Mouse (Mus musculus) fibroblast of lung, adult 2 months (primary cell): ENCODE measurements around the gene Zfp280b.
"Not testable (repeated sequence)": the region's sequence is repeated elsewhere in the genome, so short reads cannot be mapped to it uniquely, and the experiment has no call there.

Experiments
- DNase-seq: peaks from one replicate; pipeline ENCODE4 v3.0.0-alpha.2; 2011; ENCODE audit warnings: low read depth

The Zfp280b gene

DNA sequence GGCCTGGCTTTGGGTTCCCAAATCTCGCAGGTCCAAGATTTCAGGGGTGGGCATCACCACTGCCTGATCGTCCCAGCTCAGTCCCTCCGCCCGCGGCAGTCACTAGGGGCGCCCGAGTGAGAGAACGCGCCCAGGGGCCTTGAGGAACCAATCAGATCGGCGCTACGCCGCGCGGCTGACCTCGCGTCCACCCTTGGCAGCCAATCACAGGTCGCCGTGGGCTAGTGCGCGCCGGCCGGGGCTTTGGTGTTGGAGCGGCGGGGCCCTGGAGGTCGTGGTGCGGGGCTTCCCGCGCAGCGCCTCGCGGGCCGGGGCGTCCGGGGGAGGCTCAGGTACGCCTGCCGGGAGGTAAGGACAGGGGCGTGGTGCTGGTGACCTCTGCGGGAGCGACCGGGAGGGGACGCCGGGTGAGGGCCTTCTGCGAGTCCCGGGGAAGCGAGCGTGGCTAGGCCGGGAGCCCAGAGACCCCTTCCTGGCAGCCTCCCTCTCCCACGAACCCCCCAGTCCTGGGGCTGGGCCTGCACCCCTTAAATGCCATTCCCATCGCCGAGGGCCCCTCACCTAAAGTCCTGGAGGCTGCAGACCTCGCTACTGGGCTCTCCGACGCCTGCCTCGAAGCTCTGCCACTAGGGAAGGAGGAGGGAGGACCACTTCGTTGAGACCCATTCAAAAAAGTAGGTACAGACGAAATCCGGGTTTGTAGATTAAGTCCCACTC lies at the start of gene Zfp280b:
Gene Zfp280b (plus strand): TSS at position 249 of the 717 bp plus-strand sequence.
- DNase-seq, result peak; percentile 80

DNA sequence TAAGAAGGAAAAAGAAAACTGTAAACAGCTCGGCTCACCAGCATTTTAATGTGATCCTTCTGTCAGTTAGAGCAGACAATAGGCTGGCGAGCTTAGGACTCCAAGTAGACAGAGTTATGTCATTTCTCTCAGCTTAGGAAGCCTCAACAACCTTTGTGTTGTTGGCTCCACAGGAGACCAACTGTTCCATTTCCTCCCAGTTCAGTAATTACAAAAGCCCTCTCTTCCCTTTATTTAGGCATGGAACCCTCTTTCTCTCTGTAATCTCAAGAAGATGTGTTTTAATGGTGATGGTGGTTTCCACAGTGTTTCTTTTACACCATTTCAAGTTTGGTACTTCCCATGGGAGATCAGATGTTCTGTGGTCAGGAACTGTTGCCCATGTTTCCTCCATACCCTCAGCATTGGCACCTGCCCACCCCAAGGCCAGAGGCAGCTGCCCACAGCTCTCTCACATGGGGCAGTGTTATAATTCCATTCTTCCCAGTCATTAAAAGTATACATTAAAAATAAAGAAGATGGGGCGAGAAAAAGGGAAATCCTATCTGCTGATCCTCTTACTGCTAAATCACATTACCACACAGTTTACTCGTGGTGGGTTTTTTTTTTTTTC lies 41.9 kb upstream of the Zfp280b start:
- no peak for DNase-seq

DNA sequence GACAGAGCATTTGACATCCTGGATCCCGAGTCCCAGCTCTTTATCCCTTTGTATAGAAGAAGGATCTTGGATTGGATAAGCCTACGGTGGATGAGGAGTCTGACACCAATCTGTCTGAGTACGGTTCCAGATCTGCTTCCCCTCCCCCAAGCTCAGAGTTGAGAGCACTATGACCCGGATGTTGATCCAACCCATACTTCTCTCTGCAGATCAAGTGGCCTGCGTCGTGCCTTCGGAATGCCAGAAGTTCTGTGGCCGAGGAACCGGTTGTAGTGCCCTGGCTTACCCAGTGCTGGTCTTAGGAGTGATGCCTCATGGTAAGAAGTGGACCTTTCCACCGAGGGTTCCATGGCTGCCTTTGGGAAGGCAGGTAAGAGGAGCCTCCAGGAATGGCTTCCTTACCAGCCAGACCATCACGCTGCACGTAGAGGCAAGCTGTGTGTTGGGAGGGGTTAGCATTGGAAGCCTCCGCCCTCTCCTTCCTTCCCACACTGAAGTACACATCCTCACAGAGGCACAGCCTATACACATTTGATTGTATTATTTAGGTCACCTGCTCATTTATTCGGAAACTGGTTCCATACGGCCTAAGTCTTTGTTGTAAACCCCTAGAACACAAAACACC lies 38.7 kb upstream of the Zfp280b start:
- no peak for DNase-seq

DNA sequence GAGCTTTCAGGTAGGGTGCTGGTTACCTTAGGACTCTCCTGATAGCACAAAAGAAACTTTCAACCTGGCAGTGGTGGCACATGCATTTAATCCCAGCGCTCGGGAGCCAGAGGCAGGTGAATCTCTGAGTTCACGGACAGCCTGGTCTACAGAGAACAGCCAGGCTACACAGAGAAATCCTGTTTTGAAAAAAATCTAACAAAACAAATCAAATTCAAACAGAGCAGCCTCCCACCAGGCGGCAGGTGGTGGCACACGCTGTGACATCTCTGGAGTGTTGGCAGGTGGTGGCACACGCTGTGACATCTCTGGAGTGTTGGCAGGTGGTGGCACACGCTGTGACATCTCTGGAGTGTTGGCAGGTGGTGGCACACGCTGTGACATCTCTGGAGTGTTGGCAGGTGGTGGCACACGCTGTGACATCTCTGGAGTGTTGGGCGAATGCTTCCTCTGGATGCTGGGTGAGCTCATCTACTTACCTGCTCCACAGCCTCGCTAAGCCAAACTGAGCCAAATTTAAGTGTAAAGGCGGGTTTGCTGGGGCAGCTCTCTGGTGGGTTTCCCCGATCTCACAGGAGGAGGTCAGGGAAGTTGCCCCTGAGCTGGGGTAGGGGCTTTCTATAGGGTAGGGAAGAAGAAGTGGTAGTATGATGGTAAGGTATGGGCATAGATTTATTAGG lies 37.8 kb upstream of the Zfp280b start:
- DNase-seq, result not testable (repeated sequence)

DNA sequence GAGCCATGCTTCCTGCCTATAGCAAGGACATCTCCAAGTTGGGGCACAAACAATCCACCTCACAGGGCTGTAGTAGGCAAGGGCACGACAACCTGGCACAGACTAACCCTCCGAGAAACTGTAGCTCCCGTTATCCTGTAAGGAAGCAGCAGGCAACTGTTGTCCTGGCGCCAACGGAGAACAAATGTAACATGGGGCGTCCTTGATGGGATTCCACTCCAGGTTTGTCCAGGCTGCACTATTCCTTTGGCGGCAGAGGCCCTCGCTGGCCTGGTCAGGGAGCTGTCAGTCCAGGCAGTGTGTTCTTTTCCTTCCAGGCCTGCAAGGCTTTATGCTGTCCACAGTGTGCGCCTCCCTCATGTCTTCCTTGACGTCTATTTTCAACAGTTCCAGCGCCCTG lies 37.0 kb upstream of the Zfp280b start:
- no peak for DNase-seq

DNA sequence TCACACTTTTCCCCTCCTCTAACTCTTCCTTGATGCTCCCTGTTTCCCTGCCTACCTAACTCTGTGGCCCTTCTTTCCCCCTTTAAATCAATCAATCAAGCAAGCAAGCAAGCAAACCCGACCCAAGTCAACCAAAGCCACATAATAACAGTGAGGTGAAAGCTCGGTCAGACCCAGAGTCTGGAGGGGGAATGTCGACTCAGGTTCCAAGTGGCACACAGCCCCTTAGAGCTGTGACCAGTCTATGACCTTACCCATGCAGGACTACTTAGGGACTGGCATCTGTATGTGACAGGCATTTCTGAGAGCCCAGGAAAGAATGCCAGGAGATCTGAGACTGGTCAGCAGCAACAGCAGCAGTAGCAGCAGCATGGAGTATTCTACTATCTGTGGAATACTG lies 36.1 kb upstream of the Zfp280b start:
- DNase-seq, result no peak

DNA sequence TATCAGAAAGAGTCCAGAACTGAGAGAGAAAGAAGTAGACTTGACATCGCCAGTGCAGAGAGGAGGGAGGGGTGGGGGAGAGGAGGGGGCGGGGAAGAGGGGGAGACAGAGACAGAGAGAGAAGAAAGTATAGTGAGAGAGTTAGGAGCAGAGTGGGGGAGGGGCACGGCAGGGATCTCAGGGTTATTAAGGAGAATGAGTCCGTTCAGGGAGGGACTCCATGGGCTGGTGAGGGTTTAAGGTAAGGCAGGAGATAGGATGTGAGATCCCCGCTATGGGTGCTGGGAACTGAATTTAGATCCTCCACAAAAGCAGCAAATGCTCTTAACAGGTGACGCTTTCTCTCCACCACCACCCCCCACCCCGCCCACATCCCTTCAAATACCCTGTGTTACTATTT lies 31.3 kb upstream of the Zfp280b start:
- no peak for DNase-seq

DNA sequence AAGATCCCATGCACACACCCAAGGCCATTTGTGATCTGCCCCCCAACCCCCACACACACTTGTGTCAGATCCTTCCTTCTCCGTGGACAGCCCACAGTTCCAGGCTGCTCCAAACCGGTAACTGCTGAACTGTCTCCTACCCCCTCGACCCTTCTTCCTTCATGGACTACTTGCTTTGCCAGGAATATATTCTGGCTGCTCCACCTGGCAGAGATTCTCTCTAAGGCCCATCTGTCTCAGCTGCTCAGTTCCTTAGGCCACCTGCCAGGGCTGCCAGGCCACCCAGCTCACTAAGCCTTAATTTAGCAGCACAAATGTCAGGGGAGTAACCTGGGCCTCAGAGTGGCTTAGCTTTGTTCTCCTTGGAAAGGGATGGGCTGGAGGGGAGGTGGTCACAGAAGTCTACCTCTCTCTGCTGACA lies 30.3 kb upstream of the Zfp280b start:
- no peak for DNase-seq

DNA sequence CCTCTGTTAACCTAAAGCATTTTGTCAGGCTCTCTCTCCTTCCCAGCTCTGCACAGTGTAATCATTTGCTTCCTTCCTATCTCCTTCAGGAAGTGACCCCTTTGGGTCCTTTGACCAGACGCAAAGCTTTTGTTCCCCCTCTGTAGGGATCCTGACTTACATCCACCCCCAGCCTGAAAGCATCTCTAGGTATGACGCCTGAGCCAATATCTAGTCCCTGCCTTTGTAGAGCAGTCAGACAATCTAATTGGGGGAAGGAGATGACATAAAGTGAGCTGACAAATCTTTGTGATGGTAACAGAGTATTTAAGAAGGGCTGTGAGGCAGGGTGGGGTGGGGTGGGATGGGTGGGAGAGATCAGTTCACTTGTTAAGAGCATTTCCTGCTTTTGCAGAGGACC lies 29.8 kb upstream of the Zfp280b start:
- DNase-seq, result no peak

DNA sequence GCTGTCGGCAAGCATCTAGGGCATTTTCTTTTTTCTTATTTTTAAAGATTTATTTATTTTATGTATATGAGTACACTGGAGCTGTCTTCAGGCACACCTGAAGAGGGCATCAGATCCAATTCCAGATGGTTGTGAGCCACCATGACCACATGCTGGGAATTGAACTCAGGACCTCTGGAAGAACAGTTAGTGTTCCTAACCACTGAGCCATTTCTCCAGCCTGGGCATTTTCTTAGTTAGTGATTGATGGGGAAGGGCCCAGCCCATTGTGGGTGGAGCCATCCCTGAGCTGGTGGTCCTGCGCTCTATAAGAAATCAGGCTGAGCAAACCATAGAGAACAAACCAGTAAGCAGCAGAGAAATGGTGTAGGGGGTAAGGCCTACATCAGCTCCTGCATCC lies 29.2 kb upstream of the Zfp280b start:
- no peak for DNase-seq

DNA sequence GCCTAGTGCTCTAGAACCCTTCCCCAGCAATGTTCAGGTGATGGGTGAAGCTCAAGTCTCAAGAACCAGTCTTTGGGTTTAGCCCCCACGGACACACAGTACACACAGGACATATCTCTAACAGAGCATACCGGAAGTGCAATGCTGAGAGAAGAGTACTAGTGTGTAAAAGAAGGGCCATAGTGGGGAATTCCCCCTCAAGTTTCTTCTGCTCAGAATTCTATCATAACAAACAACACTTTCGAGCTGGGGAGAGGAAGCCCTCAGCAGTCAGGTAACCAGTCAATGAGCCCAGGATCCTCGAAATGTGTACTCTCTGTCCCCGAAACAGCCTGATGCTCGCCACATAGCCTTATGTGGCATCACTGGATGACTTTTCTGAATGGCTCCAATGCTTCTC lies 26.1 kb upstream of the Zfp280b start:
- DNase-seq, result no peak

DNA sequence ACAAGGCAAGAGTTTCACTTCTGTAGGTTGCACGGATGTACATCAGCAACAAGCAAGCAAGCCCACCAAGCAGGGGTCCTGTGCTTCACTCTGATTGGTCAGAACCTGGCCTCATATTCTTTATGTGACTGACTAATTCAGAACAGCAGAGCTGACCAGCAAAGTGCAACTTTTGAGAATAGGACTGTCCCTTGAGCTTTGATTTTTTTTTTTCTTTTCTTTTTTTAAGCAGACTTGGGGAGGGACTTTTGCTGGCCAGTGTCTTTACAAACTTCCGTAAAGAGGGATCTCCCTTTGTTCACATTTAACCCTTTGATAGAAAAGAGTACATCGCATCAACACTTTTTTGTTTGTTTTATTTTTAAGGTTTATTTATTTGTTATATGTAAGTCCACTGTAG lies 22.6 kb upstream of the Zfp280b start:
- no peak for DNase-seq

DNA sequence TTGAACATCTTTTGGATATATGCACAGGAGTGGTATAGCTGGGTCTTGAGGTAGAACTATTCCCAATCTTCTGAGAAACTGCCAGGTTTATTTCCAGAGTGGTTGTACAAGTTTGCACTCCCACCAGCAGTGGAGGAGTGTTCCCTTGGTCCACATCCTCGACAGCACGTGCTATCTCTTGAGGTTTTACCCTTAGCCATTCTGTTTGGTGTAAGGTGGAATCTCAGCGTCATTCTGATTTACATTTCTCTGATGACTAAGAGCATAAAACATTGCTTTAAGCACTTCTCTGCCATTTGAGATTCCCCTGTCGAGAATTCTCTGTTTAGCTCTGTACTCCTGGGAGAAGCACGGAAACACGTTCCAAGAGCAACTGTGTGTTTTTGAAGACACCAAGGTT lies 19.5 kb upstream of the Zfp280b start:
- no peak for DNase-seq

DNA sequence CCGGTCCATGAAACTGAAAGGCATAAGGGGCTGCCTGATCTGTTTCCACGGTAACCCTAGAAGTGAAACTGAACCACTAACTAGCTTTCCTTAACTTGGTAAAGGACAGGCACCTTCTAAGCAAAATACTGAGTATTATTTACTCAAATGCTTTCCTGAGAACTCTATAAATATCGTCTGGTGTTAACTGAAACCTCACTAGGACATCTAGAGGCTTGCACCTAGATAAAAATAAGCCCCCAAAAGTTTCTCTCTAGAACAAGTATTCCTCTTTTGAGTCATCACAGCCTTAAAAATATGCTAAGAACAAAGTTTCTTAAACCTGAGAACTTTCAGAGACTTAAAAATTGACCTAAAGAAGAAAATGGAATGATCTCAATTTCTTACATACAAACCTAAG lies 15.6 kb upstream of the Zfp280b start:
- DNase-seq, result no peak

DNA sequence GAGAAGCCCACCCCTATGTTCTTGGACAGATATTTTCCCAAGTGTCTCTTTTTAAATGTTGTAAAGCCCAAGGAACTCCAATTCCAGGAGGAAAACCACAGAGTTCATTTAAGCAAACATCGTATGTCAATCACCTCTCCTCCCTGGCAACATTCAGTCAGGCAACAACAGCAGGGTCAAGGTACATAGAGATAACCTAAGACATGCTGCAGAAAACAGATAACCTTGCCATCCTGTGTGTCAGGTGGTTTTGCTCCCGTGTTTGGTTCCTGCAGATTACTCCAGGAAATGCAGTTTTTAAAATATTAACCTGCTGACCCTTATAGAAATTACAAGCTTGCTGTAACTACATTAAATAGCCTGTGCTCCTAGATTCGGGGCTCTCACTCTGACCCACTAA lies 10.7 kb upstream of the Zfp280b start:
- no peak for DNase-seq

DNA sequence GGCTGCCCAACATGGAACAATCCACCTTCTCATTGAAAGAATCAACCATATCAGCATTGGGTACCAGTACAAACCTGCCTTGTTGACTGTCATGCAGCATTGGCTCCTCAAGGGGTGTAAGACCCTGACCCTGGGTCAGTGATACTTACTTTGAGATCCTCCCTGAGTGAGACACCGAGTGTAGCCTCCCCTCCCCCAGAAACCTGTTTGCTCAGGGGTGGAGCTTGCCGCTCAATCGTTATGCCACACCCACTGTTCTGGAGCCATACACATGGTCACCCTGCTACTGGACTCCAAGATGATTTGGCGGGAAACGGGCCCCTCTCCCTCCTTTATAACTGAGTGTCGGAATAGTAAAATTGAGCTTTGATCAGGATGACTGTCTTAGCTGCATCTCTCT lies 8.5 kb upstream of the Zfp280b start:
- no peak for DNase-seq

DNA sequence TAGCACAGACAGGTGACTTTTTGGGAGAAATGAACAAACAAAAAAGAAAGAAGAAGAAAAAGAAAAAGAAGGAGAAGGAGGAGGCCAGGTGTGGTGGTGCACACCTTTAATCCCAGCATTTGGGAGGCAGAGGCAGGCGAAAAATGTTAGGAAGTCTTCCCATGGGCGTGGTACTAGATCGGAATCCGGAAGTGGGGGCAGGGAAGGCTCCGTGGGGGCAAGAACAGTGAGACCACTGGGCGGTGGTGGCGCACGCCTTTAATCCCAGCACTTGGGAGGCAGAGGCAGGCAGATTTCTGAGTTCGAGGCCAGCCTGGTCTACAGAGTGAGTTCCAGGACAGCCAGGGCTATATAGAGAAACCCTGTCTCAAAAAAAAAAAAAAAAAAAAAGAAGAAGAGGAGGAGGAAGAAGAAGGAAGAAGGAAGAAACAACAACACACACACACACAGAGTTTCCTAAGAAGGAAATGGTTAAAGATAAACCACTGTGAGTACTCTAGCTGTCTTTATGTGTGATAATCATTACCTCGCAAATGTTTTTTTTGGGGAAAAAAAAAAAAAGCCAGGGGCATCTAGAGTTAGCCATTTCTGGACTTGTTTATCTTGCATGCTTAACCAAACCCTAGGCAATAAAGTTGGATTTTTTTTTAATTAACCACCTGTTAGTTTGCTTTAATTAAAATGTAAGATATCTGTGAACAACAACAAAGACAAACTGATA lies 6.8 kb upstream of the Zfp280b start:
- no peak for DNase-seq

DNA sequence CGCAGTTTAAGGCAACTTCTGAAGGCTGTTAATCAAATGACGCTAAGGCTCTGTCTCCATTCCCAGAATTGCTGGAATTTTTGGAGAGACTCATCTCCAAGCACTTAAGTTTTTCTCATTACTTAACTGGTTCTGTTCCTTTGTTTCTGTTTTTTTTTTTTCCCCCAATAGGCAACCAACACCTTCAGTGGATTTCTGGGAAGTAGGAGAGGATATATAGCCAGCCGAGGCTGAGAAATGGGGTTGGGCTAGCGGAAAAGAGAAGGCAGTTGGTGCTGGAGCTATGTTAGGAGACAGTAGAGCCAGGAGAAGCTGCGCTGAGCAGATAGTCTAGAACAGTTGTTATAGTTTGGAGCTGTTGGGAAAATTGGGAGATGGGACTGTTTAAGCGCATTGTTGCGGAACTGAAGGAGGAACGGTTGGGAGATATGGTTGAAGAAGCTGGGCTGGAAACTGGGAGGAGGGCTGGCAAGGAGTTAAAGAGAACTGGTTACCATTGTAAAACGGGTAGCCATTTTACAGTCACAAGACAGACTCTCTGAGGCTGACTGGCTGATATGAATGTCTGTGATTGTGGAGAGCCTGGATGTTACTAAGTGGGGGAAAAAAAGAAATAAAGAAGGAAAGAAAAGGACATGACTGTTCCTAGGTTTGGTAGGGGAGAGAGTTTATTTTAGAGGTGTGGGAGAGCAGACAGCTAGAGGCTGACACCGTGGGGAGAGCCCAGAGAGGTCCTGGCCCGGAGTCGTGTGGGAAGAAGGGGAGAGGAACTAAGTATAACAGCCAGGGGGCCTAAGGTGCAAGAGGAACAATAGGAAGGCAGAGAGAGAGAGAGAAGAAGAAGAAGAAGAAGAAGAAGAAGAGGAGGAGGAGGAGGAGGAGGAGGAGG lies 5.1 kb upstream of the Zfp280b start:
- DNase-seq, result no peak

DNA sequence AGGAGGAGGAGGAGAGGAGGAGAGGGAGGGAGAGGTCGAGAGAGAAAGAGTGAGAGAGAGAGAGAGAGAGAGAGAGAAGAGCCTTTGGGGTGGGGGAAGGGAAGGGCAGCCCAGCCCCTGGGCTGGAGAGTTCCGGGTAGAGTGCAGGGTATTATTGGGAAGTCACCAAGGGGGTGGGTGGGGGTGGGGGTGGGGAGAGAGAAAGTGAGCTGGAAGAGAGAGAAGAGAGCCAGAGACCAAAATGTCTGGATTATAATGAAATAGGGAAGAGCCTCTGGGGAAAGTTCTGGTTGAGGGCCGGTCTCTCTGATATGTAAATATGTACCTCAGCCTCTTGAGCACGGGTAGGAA lies 4.5 kb upstream of the Zfp280b start:
- DNase-seq, result no peak

DNA sequence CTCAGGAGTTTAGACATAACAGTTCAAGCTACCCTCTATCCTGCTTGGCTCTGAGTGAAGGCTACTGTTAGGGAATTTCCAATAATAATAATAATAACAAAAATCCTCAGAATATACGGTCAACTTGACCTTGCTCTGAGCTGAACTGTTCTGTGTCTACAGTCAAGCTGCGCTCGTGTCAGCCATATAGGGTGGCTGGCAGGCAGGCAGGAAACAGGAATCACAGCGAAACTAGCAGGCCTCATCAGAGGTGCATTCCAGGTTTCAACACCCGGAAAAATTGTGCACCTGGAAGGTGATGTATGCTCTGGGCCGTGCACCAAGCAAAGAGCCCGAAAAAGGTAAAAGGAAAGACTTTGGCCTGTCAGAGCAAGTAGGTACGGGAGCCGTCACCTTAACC lies 4.1 kb upstream of the Zfp280b start:
- no peak for DNase-seq

DNA sequence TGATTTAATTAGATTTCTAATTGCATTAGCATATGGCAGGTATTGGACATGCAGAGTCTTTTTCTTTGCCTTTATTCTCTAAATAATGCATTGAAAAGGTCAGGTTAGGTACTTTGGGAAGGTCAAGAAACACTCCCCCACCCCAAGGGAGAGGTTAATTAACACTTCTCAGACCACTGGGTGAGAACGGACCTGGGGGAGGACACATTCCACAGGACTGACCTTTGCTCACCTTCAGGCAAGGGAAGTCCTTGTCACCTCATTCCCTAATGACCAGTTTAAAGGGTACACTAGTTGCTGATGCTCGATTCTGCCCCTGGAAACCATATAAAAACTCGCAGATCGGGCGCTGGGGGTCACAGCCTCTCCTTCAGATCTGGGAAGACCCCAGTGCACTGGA lies 3.2 kb upstream of the Zfp280b start:
- no peak for DNase-seq

DNA sequence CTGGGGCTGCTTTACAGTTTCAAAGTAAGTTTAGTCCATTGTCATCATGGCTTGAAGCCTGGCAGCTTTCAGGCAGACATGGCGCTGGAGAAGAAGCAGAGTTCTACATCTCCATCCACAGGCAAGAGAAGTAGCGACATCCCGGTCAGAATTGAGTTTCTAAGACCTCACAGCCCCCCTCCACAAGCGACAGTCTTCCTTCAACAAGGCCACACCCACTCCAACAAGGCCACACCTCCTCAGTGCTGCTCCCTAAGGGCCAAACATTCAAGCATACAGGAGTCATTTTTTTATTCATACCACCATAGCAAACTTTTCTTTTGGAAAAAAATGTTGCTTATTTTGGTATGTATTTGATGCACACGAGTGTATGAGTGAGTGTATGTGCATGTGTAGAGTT lies 2.0 kb upstream of the Zfp280b start:
- no peak for DNase-seq
